Mouse (Mus musculus) stomach, embryonic 16.5 days (tissue): ENCODE data around the gene Ccdc85c. TPM values are rescaled to one million over a fixed set of nuclear protein-coding genes. Genes with fewer than 3 reads are reported as not detected.
A peak's percentile ranks its signal among the peaks of the same experiment; 100 is the strongest.

Source experiments
- ATAC-seq: fragments of 200-750 bp; cut with Nextera tagmentation; 2 replicates; pipeline ENCODE4 v1.8.0; 2017; ENCODE audit warnings: moderate number of reproducible peaks, moderate TSS enrichment; ENCODE audit not compliant: insufficient read depth, low FRiP score
- H3K27ac ChIP-seq: fragments of 300-500 bp; sonication (generic); 2 replicates; pipeline ENCODE4 v1.5.1; 2014; ENCODE audit warnings: low read length
- H3K27me3 ChIP-seq: fragments of 300-500 bp; sonication (generic); 2 replicates; pipeline ENCODE4 v1.6.1; 2014; ENCODE audit warnings: low read length, control low read depth, mixed read lengths; ENCODE audit not compliant: control insufficient read depth, insufficient read depth
- H3K36me3 ChIP-seq: fragments of 300-500 bp; sonication (generic); 2 replicates; pipeline ENCODE4 v1.6.1; 2014; ENCODE audit warnings: low read length; ENCODE audit not compliant: control insufficient read depth, insufficient read depth
- H3K4me1 ChIP-seq: fragments of 300-500 bp; sonication (generic); 2 replicates; pipeline ENCODE4 v1.6.1; 2014; ENCODE audit warnings: low read length, control low read depth, mixed read lengths; ENCODE audit not compliant: control insufficient read depth, insufficient read depth
- H3K4me2 ChIP-seq: fragments of 300-500 bp; sonication (generic); 2 replicates; pipeline ENCODE4 v1.6.1; 2014; ENCODE audit warnings: low read depth, low read length, mixed read lengths
- H3K4me3 ChIP-seq: fragments of 300-500 bp; sonication (generic); replicated peaks from 2 replicates; pipeline ENCODE4 v1.5.1; 2014; ENCODE audit warnings: mild to moderate bottlenecking, low read length
- H3K9ac ChIP-seq: fragments of 300-500 bp; sonication (generic); 2 replicates; pipeline ENCODE4 v1.6.1; 2014; ENCODE audit warnings: low read length
- H3K9me3 ChIP-seq: fragments of 300-500 bp; sonication (generic); replicated peaks from 2 replicates; pipeline ENCODE4 v1.6.1; 2016; ENCODE audit warnings: low read length, control low read depth; ENCODE audit not compliant: control insufficient read depth
- WGBS: fragments of 180-500 bp; shearing (Covaris S2); extraction: QIAGEN DNeasy Blood & Tissue Kit; methylation state at CpG from one replicate; pipeline ENCODE4 v1.1.7; 2014; 5-methylcytosine and 5-hydroxymethylcytosine counted together
- polyA plus RNA-seq: library from polyadenylated mRNA; unstranded; fragments of >200 nt; fragmentation: Nextera tagmentation; extraction: Ambion mirVana; gene quantifications from 2 replicates; pipeline ENCODE4 v1.2.1, GENCODE M21; 2015

Gene Ccdc85c
- polyA plus RNA-seq, 1 experiment from 2014 or later, result 6.9 TPM

GRCm38 (mm10) chr12:108286381-108286780, 11.2 kb upstream of the Ccdc85c start:
- no peaks in the 10 kb centered on the region for H3K36me3 ChIP-seq
- H3K9ac ChIP-seq, result no peak overlapping the region
- H3K27me3 ChIP-seq, result no peaks in the 10 kb centered on the region
- no peak overlapping the region for H3K4me3 ChIP-seq
- ATAC-seq, result no peak
- H3K27ac ChIP-seq, result no peak overlapping the region
- H3K9me3 ChIP-seq, result no peaks in the 10 kb centered on the region
- 75% methylated on average over 4 of the region's 4 CpGs for WGBS
- no peak overlapping the region for H3K4me2 ChIP-seq
- peaks cover 12% of the 10 kb centered on the region; the same call in 1 of the 2 replicates for H3K4me1 ChIP-seq

- WGBS, result 41% methylated on average over 11 of the region's 11 CpGs
- Histone ChIP-seq H3K27ac (peak overlapping the region; percentile 40; the same call in 1 of the 2 replicates), H3K36me3 (no peaks in the 10 kb centered on the region), H3K4me2 (no peak overlapping the region), H3K4me3 (no peak overlapping the region), H3K9me3 (no peaks in the 10 kb centered on the region), H3K9ac (no peak overlapping the region), H3K4me1 (peaks cover 12% of the 10 kb centered on the region; the same call in 1 of the 2 replicates), H3K27me3 (no peaks in the 10 kb centered on the region)
- ATAC-seq, result peak; percentile 64; the same call in 1 of the 2 replicates
These were observed 10.2 kb upstream of the Ccdc85c start for GRCm38 (mm10) chr12:108285225-108286011.

- H3K9me3 ChIP-seq, result no peaks in the 10 kb centered on the region
- H3K4me2 ChIP-seq, result no peak overlapping the region
- peak overlapping the region; percentile 40; the same call in 1 of the 2 replicates for H3K27ac ChIP-seq
- ATAC-seq, result peak; percentile 2; the same call in 1 of the 2 replicates
- WGBS, result 42% methylated on average over 14 of the region's 14 CpGs
- no peak overlapping the region for H3K4me3 ChIP-seq
- H3K36me3 ChIP-seq, result no peaks in the 10 kb centered on the region
- peaks cover 12% of the 10 kb centered on the region; the same call in 1 of the 2 replicates for H3K4me1 ChIP-seq
- H3K9ac ChIP-seq, result no peak overlapping the region
- no peaks in the 10 kb centered on the region for H3K27me3 ChIP-seq
These were observed 9.4 kb upstream of the Ccdc85c start for GRCm38 (mm10) chr12:108284455-108285224.

DNA sequence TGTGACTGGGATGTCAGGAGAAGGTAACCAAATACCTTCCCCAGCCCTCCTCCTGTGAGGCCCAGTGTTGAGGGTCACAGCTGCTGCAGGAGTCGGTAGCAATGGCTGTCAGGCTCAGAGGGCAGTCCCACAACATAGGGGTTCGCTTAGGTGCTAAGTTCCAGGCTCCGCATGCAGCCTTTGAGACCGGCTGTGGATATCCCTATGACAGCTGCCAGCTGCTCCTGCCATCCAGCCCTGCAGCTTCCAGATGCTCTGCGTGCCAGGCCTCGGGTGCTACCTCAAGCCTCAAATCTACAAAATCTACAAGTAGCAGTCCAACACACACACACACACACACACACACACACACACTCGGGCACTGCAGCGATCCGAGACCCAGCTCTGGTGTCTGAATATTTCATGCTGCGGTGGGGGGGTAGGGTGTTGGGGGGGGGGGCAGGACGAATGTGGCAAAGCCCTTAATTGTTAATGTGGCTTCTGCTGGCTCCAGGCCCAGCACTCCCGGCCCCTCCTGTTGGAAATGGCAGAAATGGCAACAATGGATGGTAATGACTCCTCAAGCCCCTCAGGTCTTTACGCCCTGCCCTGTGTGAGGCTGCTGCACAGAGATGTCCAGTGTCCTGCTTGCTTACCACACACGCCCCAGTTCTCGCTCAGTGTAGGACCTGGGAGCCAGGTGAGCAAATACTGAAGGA, 3.1 kb upstream of the Ccdc85c start:
- Histone ChIP-seq H3K36me3 (no peaks in the 10 kb centered on the region), H3K27me3 (no peaks in the 10 kb centered on the region; the same call in 1 of the 2 replicates), H3K9ac (peak overlapping the region; percentile 28; the same call in 1 of the 2 replicates), H3K4me2 (no peak overlapping the region), H3K9me3 (no peaks in the 10 kb centered on the region), H3K4me3 (no peak overlapping the region), H3K27ac (no peak overlapping the region), H3K4me1 (peaks cover 32% of the 10 kb centered on the region)
- no peak for ATAC-seq
- WGBS, result 43% methylated on average over 15 of the region's 15 CpGs

DNA sequence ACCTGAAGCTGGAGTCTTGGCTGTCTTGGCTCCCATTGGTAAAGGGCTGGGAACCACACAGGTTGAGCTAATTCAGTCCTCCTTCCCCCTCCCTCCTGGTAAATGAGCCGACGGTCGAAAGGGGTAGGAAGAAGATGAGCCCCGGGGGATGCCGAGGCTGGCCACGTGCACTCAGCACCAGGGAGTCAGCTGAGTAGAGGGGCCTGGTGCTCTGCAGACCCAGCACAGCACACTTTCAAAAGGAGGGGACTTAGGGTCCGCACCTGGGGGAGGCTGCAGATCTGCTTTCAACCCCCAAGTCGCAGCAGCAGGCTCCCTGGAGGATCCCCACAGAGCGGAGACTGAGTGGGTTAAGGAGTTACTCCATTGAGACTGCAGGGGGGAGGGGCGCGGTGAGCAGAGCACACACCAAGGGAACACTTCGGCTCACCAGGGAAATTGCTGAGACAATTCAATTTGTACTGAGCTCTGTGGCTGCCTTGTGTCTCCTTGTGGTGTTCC, 2.2 kb upstream of the Ccdc85c start:
- Histone ChIP-seq H3K27ac (peak overlapping the region; percentile 6; the same call in 1 of the 2 replicates), H3K4me2 (peak overlapping the region; percentile 19; the same call in 1 of the 2 replicates), H3K4me1 (peaks cover 42% of the 10 kb centered on the region), H3K4me3 (no peak overlapping the region), H3K27me3 (no peaks in the 10 kb centered on the region; the same call in 1 of the 2 replicates), H3K9ac (peak overlapping the region; percentile 48), H3K9me3 (no peaks in the 10 kb centered on the region), H3K36me3 (no peaks in the 10 kb centered on the region)
- WGBS, result 17% methylated on average over 12 of the region's 12 CpGs
- no peak for ATAC-seq

DNA sequence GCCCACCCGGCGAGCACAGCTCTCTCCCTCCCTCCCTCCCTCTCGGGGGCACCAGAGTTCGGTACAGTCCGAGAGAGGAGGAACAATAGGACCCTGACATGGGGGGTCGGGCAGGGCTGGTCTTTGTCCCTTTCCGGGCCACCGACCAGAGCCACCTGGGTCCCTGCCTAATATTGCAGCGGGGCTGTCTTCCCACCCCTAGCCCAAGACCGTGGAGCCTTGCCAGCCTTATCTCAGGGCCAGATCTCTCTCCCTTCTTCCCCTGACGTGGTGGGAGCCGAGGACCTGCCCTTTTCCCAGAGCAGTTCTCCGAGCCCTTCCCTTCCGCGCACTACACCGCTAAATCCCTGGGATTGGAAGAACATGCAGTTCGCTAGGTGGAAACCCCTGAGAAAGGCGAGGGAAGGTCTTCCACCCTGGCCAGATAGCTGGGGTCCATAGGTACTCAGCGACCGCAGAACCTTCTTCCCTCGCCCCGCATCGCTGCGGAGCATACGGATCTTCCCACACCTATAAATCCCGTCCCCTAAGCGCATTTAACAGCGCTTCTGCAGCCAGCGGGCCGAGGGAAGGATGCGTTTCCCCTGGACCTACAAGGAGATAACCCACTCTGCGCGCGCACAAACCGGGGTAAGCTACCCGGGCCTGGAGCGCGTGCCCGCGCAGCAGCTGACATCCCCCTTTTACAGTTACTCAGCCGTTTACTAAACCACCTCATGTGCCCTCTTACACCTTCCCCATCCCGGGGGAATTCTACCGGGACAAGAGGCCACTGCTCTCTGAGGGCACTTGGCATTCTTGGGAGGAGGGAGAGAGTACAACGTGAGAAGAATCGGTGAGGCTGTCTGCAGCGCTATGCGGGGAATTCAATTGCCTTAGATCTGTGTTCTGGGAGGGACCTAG, 946 bp upstream of the Ccdc85c start:
- peak; percentile 6 for ATAC-seq
- H3K9me3 ChIP-seq, result no peaks in the 10 kb centered on the region
- no peaks in the 10 kb centered on the region; the same call in 1 of the 2 replicates for H3K27me3 ChIP-seq
- peaks cover 53% of the 10 kb centered on the region for H3K4me1 ChIP-seq
- H3K36me3 ChIP-seq, result no peaks in the 10 kb centered on the region
- WGBS, result under 1% methylated on average over 47 of the region's 47 CpGs
- H3K4me2 ChIP-seq, result peak overlapping the region; percentile 92
- peak overlapping the region; percentile 80 for H3K9ac ChIP-seq
- H3K27ac ChIP-seq, result peak overlapping the region; percentile 28
- peak overlapping the region; percentile 80 for H3K4me3 ChIP-seq

DNA sequence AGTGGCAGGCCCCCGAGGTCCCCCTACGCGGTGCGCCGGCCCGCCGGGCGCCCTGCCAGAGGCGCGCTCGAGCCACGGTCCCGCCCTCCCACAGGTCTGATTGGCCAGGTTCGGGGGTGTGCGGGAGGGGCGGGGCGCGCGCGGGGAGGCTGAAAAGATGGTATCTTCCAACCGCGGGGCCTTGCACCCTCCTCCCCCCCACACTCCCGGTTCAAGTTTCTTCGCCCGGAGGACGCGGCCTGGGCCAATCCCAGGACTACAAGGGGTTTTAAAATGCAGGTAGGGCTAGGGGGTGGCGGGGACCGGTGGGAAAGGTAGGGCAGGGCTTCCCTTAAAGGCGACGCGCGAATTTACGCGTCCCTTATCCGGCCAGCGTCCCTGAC, 274 bp upstream of the Ccdc85c start:
- peak; percentile 95 for ATAC-seq
- H3K36me3 ChIP-seq, result no peaks in the 10 kb centered on the region
- H3K9me3 ChIP-seq, result no peaks in the 10 kb centered on the region
- 1% methylated on average over 34 of the region's 37 CpGs for WGBS
- no peaks in the 10 kb centered on the region; the same call in 1 of the 2 replicates for H3K27me3 ChIP-seq
- H3K27ac ChIP-seq, result peak overlapping the region; percentile 28
- H3K9ac ChIP-seq, result peak overlapping the region; percentile 89
- H3K4me3 ChIP-seq, result peak overlapping the region; percentile 80
- H3K4me2 ChIP-seq, result peak overlapping the region; percentile 93
- peaks cover 60% of the 10 kb centered on the region for H3K4me1 ChIP-seq

- Histone ChIP-seq H3K9me3 (no peaks in the 10 kb centered on the region), H3K27me3 (no peaks in the 10 kb centered on the region; the same call in 1 of the 2 replicates), H3K9ac (peak overlapping the region; percentile 89), H3K4me3 (peak overlapping the region; percentile 80), H3K27ac (0 out of 2 replicates have a peak overlapping the region, but pooled peaks have one; percentile 67), H3K4me2 (peak overlapping the region; percentile 93), H3K36me3 (no peaks in the 10 kb centered on the region), H3K4me1 (peaks cover 69% of the 10 kb centered on the region)
- no peak for ATAC-seq
- under 1% methylated on average over 34 of the region's 35 CpGs for WGBS
These were observed 971 bp downstream of the Ccdc85c start for GRCm38 (mm10) chr12:108274313-108274595.
